Mouse (Mus musculus): ENCODE results near the gene Pnma3.
"Not testable (repeated sequence)": the region's sequence is repeated elsewhere in the genome, so short reads cannot be mapped to it uniquely, and the experiment has no call there.

Pnma3 gene

GRCm38 (mm10) chrX:73064415-73064793 is at the start of gene Pnma3:
TSS of gene Pnma3 (plus strand) at chrX:73064787.
- DNase-seq (ENCODE audit: low spot score in 2 of 2): peak in 1 of 2 experiments; percentile 27

- no peak for DNase-seq (ENCODE audit: low spot score in 2 of 2)
Measured at GRCm38 (mm10) chrX:73037003-73037402, 27.6 kb upstream of the Pnma3 start, which contains the start of gene Pnma5. TSS of gene Pnma5 (minus strand) at chrX:73037103.

- no peak for DNase-seq (ENCODE audit: low spot score in 2 of 2)
Measured at GRCm38 (mm10) chrX:73038831-73039230, 25.8 kb upstream of the Pnma3 start.

GRCm38 (mm10) chrX:73039666-73040065 is 24.9 kb upstream of the Pnma3 start:
- DNase-seq (ENCODE audit: low spot score in 2 of 2): no peak

- DNase-seq (ENCODE audit: low spot score in 2 of 2): peak; percentile 94
Measured at GRCm38 (mm10) chrX:73053860-73054563, 10.6 kb upstream of the Pnma3 start.

- DNase-seq (ENCODE audit: low spot score in 2 of 2): no peak
Measured at GRCm38 (mm10) chrX:73061528-73061927, 3.1 kb upstream of the Pnma3 start.

- DNase-seq (ENCODE audit: low spot score in 2 of 2): no peak
Measured at GRCm38 (mm10) chrX:73062323-73062722, 2.3 kb upstream of the Pnma3 start.

GRCm38 (mm10) chrX:73063512-73064414 is 824 bp upstream of the Pnma3 start:
- DNase-seq (ENCODE audit: low spot score in 2 of 2): peak; percentile 73 to 79

GRCm38 (mm10) chrX:73066765-73067312 is 2.3 kb downstream of the Pnma3 start:
- not testable (repeated sequence) for DNase-seq (ENCODE audit: low spot score in 2 of 2)

GRCm38 (mm10) chrX:73082267-73083055 is 17.9 kb downstream of the Pnma3 start, which contains the start of gene Xlr4a:
TSS of gene Xlr4a (minus strand) at chrX:73082478.
- DNase-seq (ENCODE audit: low spot score in 2 of 2): not testable (repeated sequence)

GRCm38 (mm10) chrX:73096941-73097508 is 32.4 kb downstream of the Pnma3 start, which contains the start of gene Xlr3a:
TSS of gene Xlr3a (minus strand) at chrX:73097095.
- peak in 1 of 2 experiments; percentile 16 for DNase-seq (ENCODE audit: low spot score in 2 of 2)

GRCm38 (mm10) chrX:73116747-73117146 is 52.2 kb downstream of the Pnma3 start, which contains the start of gene Gm14685:
TSS of gene Gm14685 (plus strand) at chrX:73117047.
- DNase-seq (ENCODE audit: low spot score in 2 of 2): not testable (repeated sequence)
